Mouse (Mus musculus): ENCODE results near the gene Iffo1. TPM values are rescaled to one million over a fixed set of nuclear protein-coding genes. Genes with fewer than 3 reads are reported as not detected.

Gene Iffo1
- 17.3 and 19.3 TPM in 2 replicates for polyA plus RNA-seq (2015; fragmentation: Nextera tagmentation; extraction: Ambion mirVana)

- Histone ChIP-seq H3K9me3 (ENCODE audit: control insufficient read depth, low read length) (no peaks in the 10 kb centered on the region), H3K36me3 (ENCODE audit: control insufficient read depth, insufficient read depth) (peaks cover 15% of the 10 kb centered on the region), H3K4me3 (replicated peaks; ENCODE audit: low read length) (peak within 1 kb of the TSS; percentile 85), H3K27ac (ENCODE audit: low read length) (peak within 1 kb of the TSS; percentile 89), H3K4me1 (replicated peaks; ENCODE audit: control insufficient read depth, insufficient read depth, low read length) (peaks cover 37% of the 10 kb centered on the region), H3K4me2 (ENCODE audit: low read length) (peak within 1 kb of the TSS; percentile 95), H3K27me3 (replicated peaks; ENCODE audit: control insufficient read depth, insufficient read depth, low read length) (no peaks in the 10 kb centered on the region), H3K9ac (replicated peaks; ENCODE audit: low read depth, low read length) (peak within 1 kb of the TSS; percentile 93)
- peak; percentile 96 for ATAC-seq
- 0% methylated on average over 16 of the region's 16 CpGs for whole genome bisulfite sequencing
Measured at GRCm38 (mm10) chr6:125145001-125145400, at the start of gene Iffo1. TSS of gene Iffo1 (plus strand) at chr6:125145241.

- H3K4me2 ChIP-seq (ENCODE audit: low read length), result peak within 1 kb of the TSS; percentile 79
- no peaks in the 10 kb centered on the region for H3K27me3 ChIP-seq (replicated peaks; ENCODE audit: control insufficient read depth, insufficient read depth, low read length)
- peak within 1 kb of the TSS; percentile 80 for H3K9ac ChIP-seq (replicated peaks; ENCODE audit: low read depth, low read length)
- ATAC-seq, result peak; percentile 72
- peaks cover 35% of the 10 kb centered on the region for H3K4me1 ChIP-seq (replicated peaks; ENCODE audit: control insufficient read depth, insufficient read depth, low read length)
- H3K4me3 ChIP-seq (replicated peaks; ENCODE audit: low read length), result peak within 1 kb of the TSS; percentile 96
- H3K36me3 ChIP-seq (ENCODE audit: control insufficient read depth, insufficient read depth), result peaks cover 7% of the 10 kb centered on the region
- WGBS, result 1% methylated on average over 33 of the region's 45 CpGs
- peak within 1 kb of the TSS; percentile 86 for H3K27ac ChIP-seq (ENCODE audit: low read length)
- H3K9me3 ChIP-seq (ENCODE audit: control insufficient read depth, low read length), result no peaks in the 10 kb centered on the region
Measured at GRCm38 (mm10) chr6:125095391-125096278, 49.4 kb upstream of the Iffo1 start, which contains the start of gene Chd4. TSS of gene Chd4 (plus strand) at chr6:125095981.

- H3K4me3 ChIP-seq (replicated peaks; ENCODE audit: low read length), result peak overlapping the region; percentile 96
- peak overlapping the region; percentile 79 for H3K4me2 ChIP-seq (ENCODE audit: low read length)
- no peak for ATAC-seq
- peaks cover 35% of the 10 kb centered on the region for H3K4me1 ChIP-seq (replicated peaks; ENCODE audit: control insufficient read depth, insufficient read depth, low read length)
- WGBS, result under 1% methylated on average over 23 of the region's 32 CpGs
- no peaks in the 10 kb centered on the region for H3K27me3 ChIP-seq (replicated peaks; ENCODE audit: control insufficient read depth, insufficient read depth, low read length)
- peaks cover 13% of the 10 kb centered on the region for H3K36me3 ChIP-seq (ENCODE audit: control insufficient read depth, insufficient read depth)
- no peaks in the 10 kb centered on the region for H3K9me3 ChIP-seq (ENCODE audit: control insufficient read depth, low read length)
- peak overlapping the region; percentile 80 for H3K9ac ChIP-seq (replicated peaks; ENCODE audit: low read depth, low read length)
- peak overlapping the region; percentile 86 for H3K27ac ChIP-seq (ENCODE audit: low read length)
Measured at GRCm38 (mm10) chr6:125096279-125096596, 48.8 kb upstream of the Iffo1 start.

- H3K4me2 ChIP-seq (ENCODE audit: low read length), result peak overlapping the region; percentile 79
- no peaks in the 10 kb centered on the region for H3K27me3 ChIP-seq (replicated peaks; ENCODE audit: control insufficient read depth, insufficient read depth, low read length)
- H3K4me1 ChIP-seq (replicated peaks; ENCODE audit: control insufficient read depth, insufficient read depth, low read length), result peaks cover 35% of the 10 kb centered on the region
- H3K9ac ChIP-seq (replicated peaks; ENCODE audit: low read depth, low read length), result peak overlapping the region; percentile 80
- 0% methylated on average over 41 of the region's 44 CpGs for WGBS
- peak overlapping the region; percentile 96 for H3K4me3 ChIP-seq (replicated peaks; ENCODE audit: low read length)
- ATAC-seq, result peak; percentile 29
- no peaks in the 10 kb centered on the region for H3K9me3 ChIP-seq (ENCODE audit: control insufficient read depth, low read length)
- peaks cover 18% of the 10 kb centered on the region for H3K36me3 ChIP-seq (ENCODE audit: control insufficient read depth, insufficient read depth)
- peak overlapping the region; percentile 86 for H3K27ac ChIP-seq (ENCODE audit: low read length)
Measured at GRCm38 (mm10) chr6:125096597-125097345, 48.3 kb upstream of the Iffo1 start.

GRCm38 (mm10) chr6:125097346-125097689, 47.7 kb upstream of the Iffo1 start:
- Histone ChIP-seq H3K27ac (ENCODE audit: low read length) (peak overlapping the region; percentile 86), H3K27me3 (replicated peaks; ENCODE audit: control insufficient read depth, insufficient read depth, low read length) (no peaks in the 10 kb centered on the region), H3K4me3 (replicated peaks; ENCODE audit: low read length) (peak overlapping the region; percentile 96), H3K4me2 (ENCODE audit: low read length) (peak overlapping the region; percentile 79), H3K36me3 (ENCODE audit: control insufficient read depth, insufficient read depth) (peaks cover 23% of the 10 kb centered on the region), H3K9ac (replicated peaks; ENCODE audit: low read depth, low read length) (peak overlapping the region; percentile 80), H3K9me3 (ENCODE audit: control insufficient read depth, low read length) (no peaks in the 10 kb centered on the region), H3K4me1 (replicated peaks; ENCODE audit: control insufficient read depth, insufficient read depth, low read length) (peaks cover 35% of the 10 kb centered on the region)
- ATAC-seq, result peak; percentile 19
- WGBS, result under 1% methylated on average over 12 of the region's 12 CpGs

- peaks cover 29% of the 10 kb centered on the region for H3K36me3 ChIP-seq (ENCODE audit: control insufficient read depth, insufficient read depth)
- peak overlapping the region; percentile 96 for H3K4me3 ChIP-seq (replicated peaks; ENCODE audit: low read length)
- no peak for ATAC-seq
- peak overlapping the region; percentile 79 for H3K4me2 ChIP-seq (ENCODE audit: low read length)
- H3K9ac ChIP-seq (replicated peaks; ENCODE audit: low read depth, low read length), result peak overlapping the region; percentile 80
- 62% methylated on average over 8 of the region's 8 CpGs for WGBS
- peaks cover 35% of the 10 kb centered on the region for H3K4me1 ChIP-seq (replicated peaks; ENCODE audit: control insufficient read depth, insufficient read depth, low read length)
- H3K27me3 ChIP-seq (replicated peaks; ENCODE audit: control insufficient read depth, insufficient read depth, low read length), result no peaks in the 10 kb centered on the region
- H3K27ac ChIP-seq (ENCODE audit: low read length), result no peak overlapping the region
- no peaks in the 10 kb centered on the region for H3K9me3 ChIP-seq (ENCODE audit: control insufficient read depth, low read length)
Measured at GRCm38 (mm10) chr6:125097951-125098350, 47.1 kb upstream of the Iffo1 start.

- Histone ChIP-seq H3K4me2 (ENCODE audit: low read length) (peak overlapping the region; percentile 79), H3K27me3 (replicated peaks; ENCODE audit: control insufficient read depth, insufficient read depth, low read length) (no peaks in the 10 kb centered on the region), H3K9ac (replicated peaks; ENCODE audit: low read depth, low read length) (peak overlapping the region; percentile 80), H3K36me3 (ENCODE audit: control insufficient read depth, insufficient read depth) (peaks cover 31% of the 10 kb centered on the region), H3K4me1 (replicated peaks; ENCODE audit: control insufficient read depth, insufficient read depth, low read length) (peaks cover 35% of the 10 kb centered on the region), H3K27ac (ENCODE audit: low read length) (peak overlapping the region; percentile 86), H3K9me3 (ENCODE audit: control insufficient read depth, low read length) (no peaks in the 10 kb centered on the region), H3K4me3 (replicated peaks; ENCODE audit: low read length) (peak overlapping the region; percentile 96)
- WGBS, result 74% methylated on average over 3 of the region's 3 CpGs
- no peak for ATAC-seq
Measured at GRCm38 (mm10) chr6:125098513-125098912, 46.5 kb upstream of the Iffo1 start.

GRCm38 (mm10) chr6:125099421-125099971, 45.5 kb upstream of the Iffo1 start:
- peak overlapping the region; percentile 86 for H3K27ac ChIP-seq (ENCODE audit: low read length)
- H3K9ac ChIP-seq (replicated peaks; ENCODE audit: low read depth, low read length), result peak overlapping the region; percentile 50
- 36% methylated on average over 5 of the region's 5 CpGs for WGBS
- peak overlapping the region; percentile 96 for H3K4me3 ChIP-seq (replicated peaks; ENCODE audit: low read length)
- H3K27me3 ChIP-seq (replicated peaks; ENCODE audit: control insufficient read depth, insufficient read depth, low read length), result no peaks in the 10 kb centered on the region
- peaks cover 35% of the 10 kb centered on the region for H3K4me1 ChIP-seq (replicated peaks; ENCODE audit: control insufficient read depth, insufficient read depth, low read length)
- no peaks in the 10 kb centered on the region for H3K9me3 ChIP-seq (ENCODE audit: control insufficient read depth, low read length)
- H3K4me2 ChIP-seq (ENCODE audit: low read length), result peak overlapping the region; percentile 79
- H3K36me3 ChIP-seq (ENCODE audit: control insufficient read depth, insufficient read depth), result peaks cover 38% of the 10 kb centered on the region
- ATAC-seq, result peak; percentile 16; the same call in 1 of the 2 replicates

- Histone ChIP-seq H3K4me3 (replicated peaks; ENCODE audit: low read length) (no peak overlapping the region), H3K4me1 (replicated peaks; ENCODE audit: control insufficient read depth, insufficient read depth, low read length) (peaks cover 30% of the 10 kb centered on the region), H3K9ac (replicated peaks; ENCODE audit: low read depth, low read length) (no peak overlapping the region), H3K36me3 (ENCODE audit: control insufficient read depth, insufficient read depth) (peaks cover 53% of the 10 kb centered on the region), H3K27ac (ENCODE audit: low read length) (no peak overlapping the region), H3K27me3 (replicated peaks; ENCODE audit: control insufficient read depth, insufficient read depth, low read length) (no peaks in the 10 kb centered on the region), H3K9me3 (ENCODE audit: control insufficient read depth, low read length) (no peaks in the 10 kb centered on the region), H3K4me2 (ENCODE audit: low read length) (no peak overlapping the region)
- WGBS, result 89% methylated on average over 9 of the region's 9 CpGs
- no peak for ATAC-seq
Measured at GRCm38 (mm10) chr6:125101444-125101843, 43.6 kb upstream of the Iffo1 start.

Data from forebrain, embryonic 16.5 days (tissue).